Mouse (Mus musculus) Muller cell, postnatal 12 days (primary cell): Measurements from ENCODE around the gene Lonp2.

ENCODE experiments used
- DNase-seq: peaks from one replicate; pipeline ENCODE4 v3.0.0-alpha.2; 2015; ENCODE audit errors: inconsistent ontology term

The Lonp2 gene

GRCm38 (mm10) chr8:86713407-86714188 lies 89.8 kb downstream of the Lonp2 start:
- DNase-seq, result no peak

- no peak for DNase-seq
Measured at GRCm38 (mm10) chr8:86718332-86718994, 94.6 kb downstream of the Lonp2 start.

GRCm38 (mm10) chr8:86719368-86719767 lies 95.5 kb downstream of the Lonp2 start:
- no peak for DNase-seq

GRCm38 (mm10) chr8:86720756-86721459 lies 97.1 kb downstream of the Lonp2 start:
- DNase-seq, result no peak

GRCm38 (mm10) chr8:86721490-86721889 lies 97.6 kb downstream of the Lonp2 start:
- no peak for DNase-seq

DNA sequence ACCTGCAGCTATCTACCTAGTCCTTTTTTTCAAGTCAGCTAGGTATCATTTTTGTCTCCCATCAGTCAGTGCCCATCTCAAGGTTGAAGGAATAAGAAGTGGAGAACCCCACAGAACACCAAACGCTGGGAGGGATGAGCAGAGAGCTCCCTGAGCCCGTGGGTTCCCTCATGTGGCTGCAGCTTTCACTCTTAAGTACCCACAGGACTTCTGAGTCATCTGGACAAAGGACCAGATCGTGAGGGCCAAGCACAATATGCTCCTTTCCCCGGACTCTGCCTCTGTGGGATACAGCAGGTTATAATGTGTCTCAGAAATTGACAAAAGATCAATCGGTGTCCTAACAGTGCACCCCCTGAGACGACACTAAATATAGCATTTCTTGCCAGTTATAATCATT lies 103.1 kb downstream of the Lonp2 start:
- DNase-seq, result no peak

DNA sequence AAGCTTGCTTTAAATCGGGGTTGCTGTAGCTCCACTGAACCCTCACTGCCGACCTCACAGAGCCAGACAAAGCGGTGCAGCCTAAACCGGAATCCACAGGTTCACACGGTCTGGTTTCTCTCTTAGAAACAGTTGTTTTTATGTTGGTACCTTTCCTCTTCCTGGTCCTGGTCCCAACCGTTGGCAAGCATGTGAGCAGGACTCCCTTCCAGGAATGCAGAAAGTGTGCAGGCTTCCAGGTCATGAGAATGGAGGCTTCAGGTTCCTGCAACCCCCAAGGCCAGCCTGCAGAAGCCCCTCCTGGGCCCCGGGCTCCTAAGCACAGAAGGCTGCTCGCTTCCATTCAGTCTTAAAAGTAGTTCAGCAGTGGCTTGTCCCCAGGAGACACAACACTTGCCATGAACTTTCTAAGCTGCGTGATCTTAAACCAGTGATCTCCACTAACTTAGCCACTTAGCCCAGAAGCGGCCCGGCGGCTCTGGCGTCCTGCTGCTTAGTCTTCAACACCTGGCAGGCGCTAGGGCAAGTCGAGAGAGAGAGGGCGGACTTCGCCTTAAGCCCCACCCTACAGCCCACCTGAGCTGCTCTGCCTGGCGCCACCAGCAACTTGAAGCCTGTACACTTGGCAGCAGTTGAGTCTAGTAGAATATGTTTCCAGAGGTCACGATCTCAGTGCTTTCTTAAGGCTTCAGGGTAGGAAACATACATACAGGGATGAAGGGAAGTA lies 104.5 kb downstream of the Lonp2 start:
- DNase-seq, result no peak

DNA sequence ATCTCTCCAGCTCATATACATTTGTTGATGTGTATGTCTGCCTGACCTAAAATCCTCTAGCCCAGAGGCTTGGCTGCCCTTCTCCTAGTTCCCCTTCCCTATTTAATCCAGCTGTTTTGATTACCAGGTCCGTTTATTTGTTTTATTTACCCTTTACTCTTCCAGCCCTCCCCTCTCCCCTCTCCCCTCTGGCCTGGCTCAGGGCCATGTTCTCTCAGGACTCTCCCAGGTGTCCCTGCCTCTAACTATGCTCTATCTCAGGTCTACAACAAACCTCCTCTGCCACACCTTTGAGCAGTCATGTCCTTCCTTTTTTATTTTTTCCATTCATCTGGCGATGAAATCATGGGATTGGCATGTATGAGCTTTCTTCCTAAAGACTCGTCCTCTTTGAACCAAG lies 106.5 kb downstream of the Lonp2 start:
- DNase-seq, result no peak

GRCm38 (mm10) chr8:86730860-86731259 lies 107.0 kb downstream of the Lonp2 start:
- no peak for DNase-seq

DNA sequence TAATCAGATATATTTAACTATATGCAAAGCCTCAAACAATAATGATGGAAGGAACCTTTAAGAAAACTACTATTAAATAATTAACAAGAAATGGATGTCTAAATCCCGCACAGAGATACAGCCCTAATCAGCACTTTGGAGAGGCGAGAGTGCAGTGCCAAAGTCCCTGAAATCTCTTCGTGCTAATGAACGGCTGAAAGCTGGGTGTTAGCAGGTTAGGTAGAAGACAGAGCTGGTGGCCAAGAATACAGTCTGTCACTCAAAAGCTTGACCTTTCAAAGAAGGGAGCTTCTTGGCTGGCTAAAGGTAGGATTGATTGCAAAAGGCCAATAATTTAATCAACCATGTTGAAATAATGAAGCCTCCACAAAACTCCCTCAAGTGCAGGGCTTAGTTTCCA lies 110.3 kb downstream of the Lonp2 start:
- DNase-seq, result no peak

GRCm38 (mm10) chr8:86734954-86735353 lies 111.1 kb downstream of the Lonp2 start:
- no peak for DNase-seq

DNA sequence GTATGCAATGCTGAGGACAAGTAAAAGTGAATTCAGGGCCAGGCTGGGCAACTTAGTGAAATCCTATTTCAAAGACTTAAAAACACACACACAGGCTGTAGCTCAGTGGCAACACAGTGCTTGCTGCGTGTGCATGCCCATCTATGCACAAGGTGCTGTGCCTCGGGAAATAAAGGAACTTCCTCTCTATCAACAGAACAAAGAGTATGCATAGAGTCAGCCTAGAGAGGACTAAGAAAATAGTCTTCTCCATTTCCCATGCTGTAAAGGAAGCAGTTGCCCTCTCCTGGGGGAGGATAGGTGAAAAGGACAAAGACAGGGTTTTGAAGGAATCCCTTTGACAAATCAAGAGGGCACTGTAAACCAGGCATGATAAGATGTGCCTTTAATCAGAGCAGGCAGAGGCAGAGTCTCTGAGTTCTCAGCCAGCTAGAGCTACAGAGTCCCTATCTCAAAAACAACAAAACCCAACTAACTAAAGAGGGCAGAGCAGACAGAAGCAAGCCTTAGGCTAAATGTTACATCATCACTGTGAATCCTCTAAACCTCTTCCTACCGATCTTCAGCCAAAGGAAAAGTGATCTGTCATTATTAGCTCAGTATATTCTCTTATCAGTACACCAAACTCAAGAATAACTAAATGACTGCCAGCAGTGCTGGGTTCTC lies 111.7 kb downstream of the Lonp2 start:
- no peak for DNase-seq

DNA sequence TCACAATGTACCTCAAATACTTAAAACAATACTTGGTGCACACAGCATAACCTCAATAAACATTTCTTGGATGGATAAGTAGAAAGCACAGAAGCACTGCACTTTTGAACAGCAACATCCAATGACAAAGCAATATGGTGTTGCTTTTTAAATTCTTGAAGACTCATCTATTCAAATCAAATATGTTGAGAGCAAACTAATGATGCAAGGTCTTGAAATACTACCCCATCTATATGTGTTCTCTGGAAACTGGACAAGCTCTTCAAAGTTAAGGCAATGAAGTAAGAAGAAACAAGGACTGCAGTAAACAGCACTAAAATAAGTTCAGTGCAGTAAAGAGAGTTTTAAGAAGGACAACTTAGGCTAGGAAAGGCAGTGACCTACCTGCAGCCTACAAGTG lies 117.1 kb downstream of the Lonp2 start:
- DNase-seq, result no peak

DNA sequence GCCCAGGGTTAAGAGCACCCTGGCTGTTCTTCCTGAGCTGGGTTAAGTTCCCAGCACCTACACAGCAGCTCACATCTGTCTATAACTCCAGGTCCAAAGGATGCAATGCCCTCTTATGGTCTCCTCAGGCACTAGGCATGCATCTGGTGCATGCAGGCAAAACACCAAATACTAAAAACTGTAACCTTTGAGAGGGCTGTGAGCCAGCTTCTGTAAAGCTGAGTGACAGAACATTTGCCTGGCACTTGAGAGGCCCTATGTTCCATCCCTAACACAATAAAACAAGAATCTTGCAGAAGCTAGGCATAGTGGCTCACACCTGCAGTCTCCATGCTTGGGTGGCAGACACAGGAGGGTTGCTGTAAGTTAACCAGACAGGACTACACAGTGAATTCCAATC lies 117.8 kb downstream of the Lonp2 start:
- DNase-seq, result no peak

GRCm38 (mm10) chr8:86742605-86743345 lies 118.9 kb downstream of the Lonp2 start:
- DNase-seq, result no peak

- DNase-seq, result no peak
Measured at GRCm38 (mm10) chr8:86744313-86745220, 120.7 kb downstream of the Lonp2 start.

DNA sequence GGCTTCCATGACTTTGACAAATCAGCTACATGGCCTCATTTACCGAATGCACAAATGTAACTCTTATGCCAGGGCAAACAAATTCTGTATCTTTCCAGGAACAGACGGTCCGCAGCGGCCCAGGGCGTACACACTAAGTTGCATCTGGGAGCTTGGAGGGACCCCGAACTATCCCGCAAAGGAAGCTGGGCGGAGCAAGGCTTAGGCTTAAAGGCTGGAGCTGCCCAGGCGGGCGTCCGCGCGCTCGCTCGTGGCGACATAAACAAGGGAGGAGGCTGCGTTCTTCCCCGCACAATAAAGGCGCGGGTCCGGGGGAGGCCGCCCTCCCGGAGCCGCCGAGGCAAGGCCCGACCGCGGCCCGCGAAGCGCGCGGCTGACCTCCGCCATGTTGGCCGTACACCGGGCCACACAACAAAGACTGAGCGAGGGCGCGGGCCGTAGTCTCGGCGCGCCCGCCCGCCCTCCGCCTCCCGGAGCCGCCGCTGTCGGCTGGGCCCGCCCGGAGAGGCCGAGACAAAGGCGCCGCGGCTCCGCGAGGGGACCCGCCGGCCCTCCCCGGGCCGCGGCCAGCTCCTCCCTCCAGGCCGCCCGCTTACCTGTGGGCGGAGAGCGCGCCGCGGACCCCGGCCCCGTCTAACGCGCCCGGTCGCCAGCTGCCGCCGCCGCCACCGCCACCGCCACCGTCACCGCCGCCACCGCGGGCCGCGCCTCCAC lies 121.5 kb downstream of the Lonp2 start, which contains the start of the genes Gm10638 and Siah1a:
Gm10638 (plus strand) TSS at position 479 of the 714 bp plus-strand sequence.
Siah1a (minus strand) TSS at position 714 of the 714 bp plus-strand sequence.
- DNase-seq, result peak; percentile 76

DNA sequence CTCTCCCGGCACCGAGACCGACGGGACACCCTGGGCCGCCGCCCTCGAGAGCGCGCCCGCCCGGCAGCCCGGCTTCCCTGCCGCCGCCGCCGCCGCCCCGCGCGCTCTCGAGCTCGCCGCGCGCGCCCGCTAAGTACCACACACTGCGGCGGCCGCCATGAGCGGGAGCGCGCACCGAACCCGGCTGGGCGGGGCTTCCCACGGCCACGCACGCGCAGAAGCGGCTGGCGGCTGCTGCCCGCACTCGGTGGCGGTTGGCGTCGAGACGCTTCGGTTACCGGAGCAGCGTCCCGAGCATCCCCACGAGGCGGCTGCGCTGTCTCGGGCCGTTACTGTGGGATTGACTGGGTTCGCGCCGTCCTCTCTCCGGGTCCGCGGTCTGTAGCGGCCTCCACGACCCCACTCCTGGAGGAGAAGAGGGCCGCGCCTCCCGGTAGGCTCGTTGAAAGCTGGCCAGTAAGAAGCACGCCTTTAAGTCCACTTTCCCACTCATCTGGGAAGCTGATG lies 122.1 kb downstream of the Lonp2 start:
- DNase-seq, result peak; percentile 94

DNA sequence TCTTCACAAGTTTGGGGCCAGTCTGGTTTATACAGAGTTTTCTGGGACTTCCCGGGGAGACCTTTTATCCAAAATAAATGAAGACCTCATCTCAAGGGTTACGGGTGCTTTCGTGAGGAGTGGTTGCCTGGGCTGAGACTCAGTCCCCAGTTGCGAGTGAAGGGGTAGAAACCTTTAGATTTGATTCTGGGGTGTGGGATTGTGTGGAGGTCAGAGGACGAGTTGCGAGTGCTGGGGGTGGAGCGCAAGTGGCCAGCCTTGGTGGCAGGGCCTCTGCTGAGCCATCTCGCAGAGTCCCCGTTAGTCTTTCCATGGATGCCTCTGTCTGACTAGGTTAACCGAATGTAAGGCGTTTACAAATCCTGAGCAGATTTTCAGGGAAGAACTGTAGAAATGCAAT lies 122.7 kb downstream of the Lonp2 start:
- no peak for DNase-seq
